Mouse (Mus musculus) lung, adult 2 months (tissue): ENCODE data around the gene Kidins220. TPM values are rescaled to one million over a fixed set of nuclear protein-coding genes. Genes with fewer than 3 reads are reported as not detected.

ENCODE experiments used
- DNase-seq: peaks from one replicate; pipeline ENCODE4 v3.0.0; 2022
- H3K4me1 ChIP-seq: fragments of 200-500 bp; 2 replicates; pipeline ENCODE4 v1.6.1; 2011; ENCODE audit warnings: low read length; ENCODE audit not compliant: control insufficient read depth, insufficient read depth
- H3K4me3 ChIP-seq: fragments of 200-500 bp; replicated peaks from 2 replicates; pipeline ENCODE3; 2011; ENCODE audit warnings: low read depth, mild to moderate bottlenecking, control low read depth, low read length; ENCODE audit errors: extremely low read depth
- CTCF ChIP-seq: fragments of 200-500 bp; IDR thresholded peaks from 2 replicates; pipeline ENCODE4 v1.5.1; 2011; ENCODE audit warnings: mild to moderate bottlenecking, low read length, control low read depth; ENCODE audit not compliant: insufficient read depth
- POLR2A ChIP-seq: fragments of 200-500 bp; IDR thresholded peaks from 2 replicates; pipeline ENCODE4 v1.6.1; 2011; ENCODE audit warnings: low read depth, mild to moderate bottlenecking, control low read depth, low read length, borderline replicate concordance; ENCODE audit errors: extremely low read depth
- WGBS: fragments of 180-500 bp; shearing (Covaris S2); methylation state at CpG from one replicate; pipeline ENCODE4 v1.1.7; 2018; 5-methylcytosine and 5-hydroxymethylcytosine counted together
- polyA plus RNA-seq: library from polyadenylated mRNA; depleted of rRNA; stranded (reverse); fragments of >200 nt; gene quantifications from 2 replicates; pipeline ENCODE4 v1.2.3, GENCODE M21; 2012

Gene Kidins220
- polyA plus RNA-seq, 1 experiment = 37.8 TPM

DNA sequence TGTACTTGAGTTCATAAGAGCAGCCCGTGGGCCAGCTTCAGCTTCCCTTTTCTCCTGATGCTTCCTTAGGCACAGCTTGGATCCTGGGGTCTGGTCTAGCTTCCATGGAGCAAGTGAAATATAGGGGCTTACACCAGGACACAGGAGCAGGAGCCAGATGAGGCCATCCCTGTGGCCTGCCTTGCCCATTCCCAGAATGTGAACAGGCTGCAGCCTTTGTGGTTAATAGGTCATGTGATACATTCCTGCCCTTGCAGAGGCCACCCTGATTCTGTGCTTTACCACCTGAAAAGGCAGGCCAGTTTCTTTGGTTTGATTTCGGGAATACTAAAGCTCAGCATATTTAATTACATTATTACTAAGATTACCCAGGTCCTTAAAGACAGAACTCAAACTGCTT, 69.3 kb downstream of the Kidins220 start:
- no peak for DNase-seq
- 88% methylated on average over 2 of the region's 2 CpGs for WGBS
- Histone ChIP-seq H3K4me1 (no peaks in the 10 kb centered on the region), H3K4me3 (no peak overlapping the region)
- TF ChIP-seq POLR2A (no peak), CTCF (no peak)

DNA sequence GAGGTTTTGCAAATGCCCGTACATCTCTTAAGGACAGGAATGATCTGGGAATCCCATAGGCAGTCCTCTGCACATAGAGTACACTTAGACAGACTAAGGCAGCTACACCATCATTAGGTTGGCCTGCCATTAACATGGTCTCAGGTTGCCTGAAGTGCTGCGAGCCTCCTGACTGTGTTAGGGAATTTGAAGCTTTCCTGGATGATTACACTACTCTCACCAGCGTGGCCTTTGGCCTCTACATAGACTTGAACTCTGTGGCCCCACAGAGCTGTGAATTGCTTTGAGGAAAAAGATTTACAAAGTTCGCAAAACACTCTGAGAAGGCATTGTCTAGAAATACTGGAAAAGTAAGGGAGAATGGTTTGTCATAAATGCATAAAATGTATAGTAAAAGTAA, 69.9 kb downstream of the Kidins220 start:
- DNase-seq = no peak
- Histone ChIP-seq H3K4me1 (no peaks in the 10 kb centered on the region), H3K4me3 (no peak overlapping the region)
- TF ChIP-seq POLR2A = no peak
- no peak for TF ChIP-seq CTCF
- 86% methylated on average over 4 of the region's 4 CpGs for WGBS

DNA sequence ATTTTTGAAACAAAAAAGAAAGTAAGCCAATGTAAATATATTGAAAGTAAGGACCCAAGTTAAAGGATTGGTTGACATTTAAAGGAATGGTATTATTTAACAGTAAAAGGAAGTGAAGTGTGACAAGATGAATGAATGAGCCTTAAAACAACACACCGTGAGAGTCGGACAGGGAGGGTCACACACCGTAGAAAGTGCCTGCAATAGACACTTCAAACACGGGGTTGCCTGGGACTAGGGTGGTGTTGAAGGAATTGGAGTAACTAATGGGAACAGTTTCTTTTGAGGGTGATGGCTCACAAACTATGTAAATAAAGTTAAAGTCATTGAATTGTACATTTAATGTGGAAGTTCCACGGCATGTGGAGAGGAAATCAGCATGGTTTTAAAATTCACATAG, 74.5 kb downstream of the Kidins220 start:
- 30% methylated on average over 5 of the region's 5 CpGs for WGBS
- DNase-seq = no peak
- no peak for TF ChIP-seq CTCF
- TF ChIP-seq POLR2A = no peak
- no peaks in the 10 kb centered on the region for H3K4me1 ChIP-seq
- H3K4me3 ChIP-seq = no peak overlapping the region

DNA sequence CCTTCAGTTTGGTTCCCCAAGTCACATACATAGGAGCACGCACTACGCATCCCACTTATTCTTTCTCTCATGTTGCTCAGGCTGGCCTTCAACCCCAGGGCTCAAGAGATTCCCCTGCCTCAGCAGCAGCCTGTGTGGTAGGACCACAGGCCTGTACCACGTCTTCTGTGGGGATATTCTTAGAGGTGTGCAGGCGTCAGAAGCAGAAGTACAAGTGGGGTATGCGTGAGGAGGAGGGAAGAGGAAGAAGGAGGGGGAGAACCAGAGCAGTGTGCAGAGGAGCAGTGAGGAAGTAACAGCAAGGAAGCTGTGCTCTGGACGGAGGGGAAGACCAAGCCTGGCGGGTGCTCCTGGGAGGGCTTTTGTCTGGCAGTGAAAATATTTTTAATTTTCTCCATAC, 79.8 kb downstream of the Kidins220 start:
- Histone ChIP-seq H3K4me1 (no peaks in the 10 kb centered on the region; the same call in 1 of the 2 replicates), H3K4me3 (no peak overlapping the region)
- 70% methylated on average over 7 of the region's 7 CpGs for WGBS
- DNase-seq = no peak
- TF ChIP-seq CTCF = no peak
- no peak for TF ChIP-seq POLR2A

DNA sequence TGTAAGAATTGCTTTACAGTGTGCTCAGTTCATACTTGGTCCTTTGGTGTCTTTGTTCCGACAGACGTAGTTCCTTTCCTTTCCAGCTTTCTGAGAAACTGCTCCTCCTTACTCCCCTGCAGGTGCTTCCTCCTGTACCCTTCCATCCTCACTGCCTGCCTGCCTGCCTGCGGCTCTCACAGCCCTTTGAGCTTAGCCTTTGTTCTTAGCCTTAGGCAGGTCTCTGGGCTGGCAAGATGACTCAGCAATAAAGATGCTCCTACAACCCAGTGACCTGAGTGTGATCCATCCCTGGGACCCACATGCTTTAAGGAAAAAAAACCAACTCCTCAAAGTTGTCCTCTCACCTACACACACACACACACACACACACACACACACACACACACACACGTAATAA, 80.2 kb downstream of the Kidins220 start:
- 70% methylated on average over 4 of the region's 4 CpGs for WGBS

DNA sequence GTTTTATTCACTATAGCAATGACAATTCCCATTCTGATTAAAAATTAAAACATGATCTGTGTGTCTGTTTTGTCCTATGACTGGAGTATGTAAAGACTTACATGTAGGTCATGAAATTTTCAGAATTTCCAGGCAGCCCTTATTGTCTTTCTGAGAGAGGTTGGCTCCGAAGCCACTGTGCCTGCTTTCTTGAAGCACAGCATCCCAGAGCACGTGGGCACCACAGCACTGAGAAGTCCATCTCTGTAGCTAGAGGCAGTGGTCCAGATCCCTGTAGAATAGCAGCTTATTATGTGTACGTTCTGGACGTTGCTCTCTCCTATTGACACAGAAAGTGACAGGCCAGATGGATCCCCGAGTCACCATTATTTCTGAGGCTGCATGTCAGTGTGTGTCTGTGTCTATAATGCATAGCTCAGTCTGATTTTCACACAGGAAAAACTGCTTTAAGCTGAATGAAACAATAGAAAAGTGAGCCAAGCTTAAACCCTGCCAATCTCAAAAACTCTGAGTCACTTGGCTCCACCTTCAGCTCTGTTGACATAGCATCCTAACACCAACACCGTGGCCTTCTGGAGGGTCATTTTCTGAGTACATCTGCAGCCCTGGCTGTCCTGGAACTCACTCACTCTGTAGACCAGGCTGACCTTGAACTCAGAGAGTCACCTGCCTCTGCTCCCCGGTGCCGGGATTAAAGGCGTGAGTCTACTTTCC, 84.9 kb downstream of the Kidins220 start:
- TF ChIP-seq POLR2A (no peak), CTCF (no peak)
- WGBS = 73% methylated on average over 9 of the region's 9 CpGs
- no peak overlapping the region for H3K4me3 ChIP-seq
- no peaks in the 10 kb centered on the region; the same call in 1 of the 2 replicates for H3K4me1 ChIP-seq
- DNase-seq = no peak

More for the DNA sequence above, 80.2 kb downstream of the Kidins220 start:
- H3K4me3 ChIP-seq = no peak overlapping the region
- no peak for DNase-seq
- TF ChIP-seq CTCF = no peak
- TF ChIP-seq POLR2A = no peak
- no peaks in the 10 kb centered on the region; the same call in 1 of the 2 replicates for H3K4me1 ChIP-seq

DNA sequence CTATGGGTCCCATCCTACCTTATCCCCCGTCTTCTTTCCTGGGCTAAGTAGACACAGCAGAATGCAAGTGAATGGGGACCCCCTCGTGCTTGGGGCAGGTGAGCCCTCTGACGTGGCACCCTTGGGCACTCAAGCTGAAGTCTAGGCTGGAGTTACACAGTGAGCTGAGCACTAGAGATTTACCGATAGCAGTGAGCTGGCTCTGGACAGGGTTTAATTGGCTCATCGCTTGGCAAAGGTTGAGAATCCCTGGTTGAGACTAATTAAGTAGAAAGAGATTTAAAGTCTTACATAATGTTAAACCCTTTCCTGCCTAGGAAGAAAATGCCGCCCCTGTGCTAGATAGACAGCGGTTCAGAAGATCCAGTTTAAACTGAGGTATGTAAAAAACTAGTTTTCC, 86.2 kb downstream of the Kidins220 start:
- no peak for DNase-seq
- Histone ChIP-seq H3K4me1 (no peaks in the 10 kb centered on the region; the same call in 1 of the 2 replicates), H3K4me3 (no peak overlapping the region)
- 85% methylated on average over 7 of the region's 7 CpGs for WGBS
- no peak for TF ChIP-seq CTCF
- no peak for TF ChIP-seq POLR2A

DNA sequence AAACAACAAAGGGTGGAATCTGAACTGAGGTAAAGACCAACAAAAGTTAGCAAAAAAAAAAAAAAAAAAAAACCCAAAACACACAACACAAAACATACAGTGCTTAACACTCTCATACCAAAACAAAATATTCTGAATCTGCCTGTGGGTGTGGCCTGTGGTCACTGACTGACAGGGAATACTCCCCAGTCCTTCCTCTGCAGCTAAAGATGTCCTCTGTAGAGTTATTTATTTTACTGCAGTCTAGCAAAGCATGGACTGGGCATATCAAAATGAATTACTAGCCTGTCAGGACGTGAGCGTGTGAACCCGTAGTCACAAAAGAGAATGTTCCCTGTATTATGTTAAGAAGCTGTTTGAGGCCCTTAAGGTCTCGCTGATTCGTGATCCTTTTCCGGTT, 87.5 kb downstream of the Kidins220 start:
- DNase-seq = no peak
- no peak for TF ChIP-seq POLR2A
- no peak for TF ChIP-seq CTCF
- WGBS = 75% methylated on average over 6 of the region's 6 CpGs
- Histone ChIP-seq H3K4me3 (no peak overlapping the region), H3K4me1 (no peaks in the 10 kb centered on the region; the same call in 1 of the 2 replicates)

DNA sequence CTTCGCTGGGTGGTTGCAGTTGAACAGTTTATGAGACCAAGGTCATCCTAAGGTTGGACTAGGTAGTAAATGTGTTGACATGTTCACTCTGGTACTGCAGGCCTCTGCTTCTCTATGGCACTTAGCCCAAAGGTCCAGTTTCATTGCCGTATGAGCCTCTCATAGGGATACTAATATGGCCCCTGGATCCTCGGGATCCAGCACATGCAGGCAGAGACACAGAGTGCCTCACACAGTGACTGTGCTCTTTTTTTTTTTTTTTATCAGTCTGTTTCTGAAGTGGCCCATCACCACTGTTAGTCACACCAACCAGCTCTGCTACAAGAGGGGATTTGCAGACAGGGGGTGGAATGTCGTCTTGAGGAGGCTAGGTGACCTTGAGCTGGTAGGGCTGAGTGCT, 98.6 kb downstream of the Kidins220 start:
- Histone ChIP-seq H3K4me3 (no peak overlapping the region), H3K4me1 (no peaks in the 10 kb centered on the region)
- 84% methylated on average over 4 of the region's 4 CpGs for WGBS
- TF ChIP-seq CTCF (no peak), POLR2A (no peak)
- no peak for DNase-seq

DNA sequence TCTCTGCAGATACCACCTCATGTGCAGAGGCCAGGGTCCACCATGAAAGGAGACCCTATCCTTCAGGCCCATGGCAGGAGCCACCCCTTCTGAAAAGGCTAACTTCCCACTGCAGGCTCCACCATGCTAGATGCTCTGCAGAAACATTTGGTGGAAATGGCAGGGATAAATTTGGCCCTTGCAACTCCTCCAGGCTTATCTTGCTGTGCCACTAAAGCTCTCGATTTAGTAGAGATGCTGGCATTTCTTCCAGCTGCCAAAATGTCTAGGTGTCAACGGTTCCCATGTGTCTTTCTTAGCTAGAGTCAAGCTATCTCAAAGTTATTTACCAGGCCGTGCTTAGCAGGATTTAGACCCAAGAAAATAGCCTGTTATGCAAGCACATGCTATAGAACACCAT, 99.6 kb downstream of the Kidins220 start:
- Histone ChIP-seq H3K4me3 (no peak overlapping the region), H3K4me1 (no peaks in the 10 kb centered on the region)
- 77% methylated on average over 3 of the region's 3 CpGs for WGBS
- TF ChIP-seq CTCF = no peak
- no peak for TF ChIP-seq POLR2A
- no peak for DNase-seq
